Mouse (Mus musculus): ENCODE data around the gene Mindy2.

The Mindy2 gene

DNA sequence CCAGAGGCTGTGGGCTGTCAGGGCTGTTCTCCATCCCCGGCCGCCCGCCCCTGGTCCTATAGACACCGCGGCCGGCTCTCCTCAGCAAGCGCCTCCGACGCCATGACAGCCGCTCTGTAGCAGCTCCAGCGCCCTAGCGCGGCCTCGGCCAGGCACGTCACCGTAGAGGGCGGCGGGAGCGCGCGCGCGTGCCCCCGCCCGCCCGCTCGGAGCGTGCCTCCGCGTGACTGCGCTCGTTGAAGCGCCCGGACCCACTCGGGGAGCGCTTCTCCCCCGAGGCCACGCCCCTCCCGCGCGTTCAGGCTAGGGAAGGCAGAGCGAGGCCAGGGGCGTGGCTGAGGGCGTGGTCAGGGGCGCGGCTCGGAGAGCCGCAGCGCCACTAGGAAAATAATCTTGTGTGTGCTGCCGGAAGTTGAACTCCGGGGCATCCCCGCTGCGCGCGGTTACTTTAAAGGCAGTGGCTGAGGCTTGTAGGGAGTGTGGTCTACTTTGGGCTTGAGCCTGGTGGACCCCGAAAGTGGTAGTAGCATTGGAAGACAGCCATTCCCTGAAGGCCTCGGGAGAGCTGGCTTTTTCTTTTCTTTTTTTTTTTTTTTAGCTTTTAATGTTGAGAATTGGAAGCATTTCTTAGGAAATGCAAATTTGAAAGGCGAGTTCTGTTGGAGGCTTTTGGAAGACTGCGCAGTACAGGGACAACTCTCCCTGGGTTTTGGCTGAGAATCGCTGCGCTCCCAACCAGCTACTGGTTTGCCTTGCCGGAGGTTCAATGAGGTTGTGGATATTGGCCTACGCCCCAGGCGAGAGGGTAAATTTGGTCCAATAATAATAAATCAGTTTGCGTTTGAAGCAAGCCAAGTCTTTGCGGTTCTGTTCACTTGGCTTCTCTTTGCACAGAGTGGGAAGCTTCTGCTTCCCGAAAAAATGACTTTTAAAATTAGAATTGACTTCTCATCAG is at the start of gene Mindy2:
Gene Mindy2, minus strand, starts transcription at position 162 of the 955 bp plus-strand sequence.
- peak; percentile 98 for DNase-seq (ENCODE audit: low read depth, low spot score)

DNA sequence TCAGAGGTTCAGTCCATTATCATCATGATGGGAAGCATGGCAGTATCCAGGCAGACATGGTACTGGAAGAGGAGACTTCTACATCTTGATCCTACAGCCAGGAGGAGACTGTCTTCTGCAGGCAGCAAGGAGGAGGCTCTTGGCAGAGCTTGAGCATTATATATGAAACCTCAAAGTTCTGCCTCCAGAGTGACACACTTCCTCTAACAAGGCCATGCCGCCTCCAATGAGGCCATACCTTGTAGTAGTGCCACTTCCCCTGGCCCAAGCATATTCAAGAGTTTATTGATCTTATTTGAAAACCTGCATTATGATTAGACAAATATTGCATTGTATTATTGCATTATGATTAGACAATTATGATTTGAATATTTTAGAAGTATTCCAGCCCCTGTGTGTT is 49.5 kb upstream of the Mindy2 start:
- DNase-seq (ENCODE audit: low read depth, low spot score), result no peak

DNA sequence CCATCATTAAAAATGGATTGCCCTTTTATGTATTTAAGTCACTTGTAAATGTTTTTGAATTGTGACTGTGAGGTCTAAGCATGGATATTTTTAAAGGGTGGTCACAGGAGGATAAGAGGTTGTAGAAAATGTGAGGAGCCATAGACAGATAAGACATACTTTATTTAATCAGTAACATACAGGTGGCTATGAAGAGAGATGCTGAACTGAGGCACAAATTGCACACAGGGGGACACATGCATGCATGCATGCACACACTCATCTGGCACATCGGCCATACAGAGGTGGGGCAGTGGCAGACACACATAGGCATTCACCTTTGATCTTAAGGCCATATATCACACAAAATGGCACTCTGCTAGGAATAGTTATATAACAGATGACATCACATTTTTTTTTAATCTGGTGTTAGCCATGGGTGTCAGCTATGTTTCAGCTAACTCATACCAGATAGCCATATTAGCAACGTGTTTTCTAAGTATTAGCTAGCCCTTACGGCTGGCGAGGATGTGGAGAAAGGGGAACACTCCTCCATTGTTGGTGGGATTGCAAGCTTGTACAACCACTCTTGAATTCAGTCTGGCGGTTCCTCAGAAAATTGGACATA is 46.7 kb upstream of the Mindy2 start:
- DNase-seq (ENCODE audit: low read depth, low spot score), result no peak

DNA sequence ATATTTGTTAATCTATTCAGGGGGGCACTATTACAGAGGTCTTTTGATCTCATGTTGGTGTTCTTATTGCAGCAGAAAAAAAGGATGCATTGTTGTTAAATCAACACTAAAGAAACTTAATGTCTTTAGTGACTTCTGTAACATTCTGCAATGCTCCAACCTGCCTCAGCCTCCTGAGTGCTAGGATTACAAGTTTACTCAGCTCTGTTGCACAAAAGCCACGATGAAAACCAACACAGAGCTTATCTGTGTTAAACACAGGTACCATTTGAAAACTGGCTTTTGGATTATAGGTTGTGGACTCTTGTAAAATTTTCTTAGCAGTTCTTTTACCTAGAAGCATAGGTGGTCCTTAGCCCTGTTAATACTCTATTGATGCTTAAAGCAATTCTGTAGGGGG is 41.1 kb upstream of the Mindy2 start:
- no peak for DNase-seq (ENCODE audit: low read depth, low spot score)

DNA sequence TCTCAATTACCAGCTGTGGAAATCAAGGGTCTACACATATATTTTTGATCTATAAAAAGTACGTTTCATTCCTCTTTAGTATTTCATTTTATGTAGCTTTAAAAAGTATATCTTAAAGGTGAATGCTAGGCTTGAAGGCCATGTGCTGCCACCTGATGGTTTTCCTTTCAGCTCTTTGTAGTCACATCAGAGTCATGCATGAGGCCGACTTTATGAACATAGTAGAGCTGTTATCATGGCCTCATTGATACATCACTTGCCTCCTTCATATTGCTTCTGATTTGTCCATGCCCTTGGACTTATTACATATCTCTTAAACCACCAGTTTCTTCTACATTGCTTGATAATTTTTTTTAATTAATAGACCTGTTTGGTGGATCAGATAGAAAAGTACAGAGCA is 38.7 kb upstream of the Mindy2 start:
- DNase-seq (ENCODE audit: low read depth, low spot score), result no peak

DNA sequence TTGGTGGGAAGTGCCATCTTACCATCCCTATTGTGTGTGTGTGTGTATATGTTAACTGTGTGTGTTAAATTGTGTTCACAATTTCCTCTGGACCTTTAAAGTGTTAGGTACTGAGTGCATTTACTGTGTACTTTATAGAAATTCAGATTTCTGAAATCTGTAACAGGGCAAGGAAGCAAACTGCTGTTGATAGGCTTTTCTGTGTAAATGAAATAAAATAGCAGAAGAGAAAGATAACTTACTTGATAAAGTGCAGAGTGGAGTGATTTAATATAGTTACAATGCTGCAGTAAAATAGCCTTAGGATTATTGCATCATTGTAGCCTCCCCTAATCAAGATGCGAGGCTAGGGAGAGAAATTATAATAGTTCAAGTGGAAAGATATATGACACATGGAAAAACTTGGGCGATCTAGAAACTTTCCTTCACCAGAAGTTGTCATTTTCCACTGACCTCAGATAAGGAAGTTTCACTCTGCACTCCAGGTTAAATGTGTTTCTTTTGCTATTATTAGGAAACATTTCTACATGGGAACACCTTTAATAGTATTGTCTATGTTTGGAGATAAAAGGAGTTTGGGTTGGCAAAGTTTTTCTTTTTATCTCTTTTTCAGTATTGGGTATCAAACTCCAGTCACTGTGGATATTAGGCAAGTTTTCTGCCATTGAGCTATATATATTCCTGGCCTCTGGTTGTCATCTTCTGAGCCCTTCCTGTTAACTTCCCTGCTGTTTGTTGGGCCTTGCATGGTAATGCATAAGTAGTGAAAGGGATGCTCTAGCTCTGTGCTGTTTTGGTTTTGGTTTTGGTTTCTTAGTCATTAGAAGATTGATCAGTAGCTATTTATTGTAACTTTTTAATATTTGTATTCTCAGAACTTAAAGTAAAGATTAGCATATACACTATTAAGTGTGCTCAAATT is 35.1 kb upstream of the Mindy2 start:
- DNase-seq (ENCODE audit: low read depth, low spot score), result no peak

DNA sequence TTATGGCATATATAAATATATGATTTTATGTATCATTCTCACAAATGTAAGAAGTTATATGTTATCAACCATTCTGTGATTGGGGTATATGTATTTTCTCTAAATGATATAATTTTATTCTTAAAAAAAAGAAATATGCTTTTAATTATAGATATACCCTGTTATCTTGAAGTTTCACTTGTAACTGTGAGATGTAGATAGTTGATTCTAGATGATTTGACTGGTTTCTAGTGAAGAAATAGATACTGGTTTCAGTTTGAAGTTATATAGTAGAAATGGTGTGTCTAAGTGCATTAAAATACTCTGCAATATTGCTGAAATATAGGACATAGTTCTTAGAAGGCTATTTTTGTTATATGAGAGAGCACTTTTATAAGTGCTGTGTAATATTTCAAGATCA is 33.6 kb upstream of the Mindy2 start:
- DNase-seq (ENCODE audit: low read depth, low spot score), result no peak

DNA sequence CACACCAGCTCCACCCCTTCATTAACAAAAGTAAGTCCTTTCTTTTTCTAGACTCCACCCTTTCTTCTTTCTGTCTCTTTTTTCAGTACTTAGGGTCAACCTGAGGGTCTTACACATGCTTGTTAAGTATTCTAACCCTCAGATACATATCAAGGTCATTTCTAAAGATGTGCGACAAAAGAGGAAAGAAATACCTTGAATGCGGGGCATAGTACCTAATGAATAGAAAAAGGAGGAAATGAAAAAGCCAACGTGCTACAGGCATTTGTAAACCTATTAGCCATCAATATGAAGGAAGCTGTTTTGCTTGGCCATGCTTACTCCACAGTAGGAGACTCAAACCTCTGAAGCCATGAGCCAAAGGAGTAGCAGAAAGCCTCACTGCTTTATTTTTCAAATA is 33.0 kb upstream of the Mindy2 start:
- DNase-seq (ENCODE audit: low read depth, low spot score), result no peak

DNA sequence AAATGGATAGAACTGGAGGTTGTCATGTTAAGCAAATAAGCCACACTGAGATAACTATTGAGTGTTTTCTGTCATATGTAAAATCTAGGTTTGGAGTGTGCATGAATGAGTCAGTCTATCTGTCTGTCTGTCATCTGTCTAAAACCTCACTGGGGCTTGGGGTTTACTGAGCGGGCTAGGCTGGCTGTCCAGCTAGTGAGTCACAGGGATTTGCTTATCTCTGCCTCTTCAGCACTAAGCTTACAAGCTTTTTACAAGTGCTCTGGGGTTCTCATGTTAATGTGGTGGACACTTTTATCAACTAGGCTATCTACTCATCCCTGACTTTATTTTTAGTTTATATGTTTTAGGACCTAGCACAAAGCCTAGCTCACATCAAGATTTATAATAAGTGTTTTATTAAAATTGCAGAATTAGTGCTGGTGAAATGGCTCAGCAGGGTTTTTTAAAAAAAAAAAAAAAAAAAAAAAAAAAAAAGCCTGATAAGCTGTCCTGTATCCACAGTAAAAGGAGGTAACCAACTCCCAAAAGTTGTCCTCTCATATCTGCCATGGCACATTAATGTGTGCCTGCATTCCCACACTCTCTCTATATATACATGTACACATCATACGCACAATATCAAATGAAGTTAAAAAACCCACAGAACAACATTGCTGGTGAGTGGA is 31.5 kb upstream of the Mindy2 start:
- DNase-seq (ENCODE audit: low read depth, low spot score), result no peak

DNA sequence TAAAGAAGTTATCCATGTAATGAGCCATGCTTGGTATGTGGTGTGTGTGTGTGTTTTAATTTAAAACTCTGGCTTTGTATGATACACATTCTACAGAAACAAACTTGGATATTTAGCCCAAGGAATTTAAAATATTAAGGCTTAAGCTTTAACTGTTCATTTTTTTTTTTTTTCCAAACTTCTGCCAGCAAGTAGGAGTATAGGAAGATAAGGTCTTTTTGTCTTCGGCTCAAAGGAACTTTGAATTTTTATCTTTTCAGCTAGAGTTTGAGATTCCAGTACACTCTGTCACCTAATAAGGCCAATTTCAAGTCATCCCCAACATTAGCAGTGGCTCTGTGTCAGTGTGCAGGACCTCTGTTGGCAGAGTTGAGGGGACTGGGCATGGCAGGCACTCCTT is 25.2 kb upstream of the Mindy2 start:
- no peak for DNase-seq (ENCODE audit: low read depth, low spot score)

DNA sequence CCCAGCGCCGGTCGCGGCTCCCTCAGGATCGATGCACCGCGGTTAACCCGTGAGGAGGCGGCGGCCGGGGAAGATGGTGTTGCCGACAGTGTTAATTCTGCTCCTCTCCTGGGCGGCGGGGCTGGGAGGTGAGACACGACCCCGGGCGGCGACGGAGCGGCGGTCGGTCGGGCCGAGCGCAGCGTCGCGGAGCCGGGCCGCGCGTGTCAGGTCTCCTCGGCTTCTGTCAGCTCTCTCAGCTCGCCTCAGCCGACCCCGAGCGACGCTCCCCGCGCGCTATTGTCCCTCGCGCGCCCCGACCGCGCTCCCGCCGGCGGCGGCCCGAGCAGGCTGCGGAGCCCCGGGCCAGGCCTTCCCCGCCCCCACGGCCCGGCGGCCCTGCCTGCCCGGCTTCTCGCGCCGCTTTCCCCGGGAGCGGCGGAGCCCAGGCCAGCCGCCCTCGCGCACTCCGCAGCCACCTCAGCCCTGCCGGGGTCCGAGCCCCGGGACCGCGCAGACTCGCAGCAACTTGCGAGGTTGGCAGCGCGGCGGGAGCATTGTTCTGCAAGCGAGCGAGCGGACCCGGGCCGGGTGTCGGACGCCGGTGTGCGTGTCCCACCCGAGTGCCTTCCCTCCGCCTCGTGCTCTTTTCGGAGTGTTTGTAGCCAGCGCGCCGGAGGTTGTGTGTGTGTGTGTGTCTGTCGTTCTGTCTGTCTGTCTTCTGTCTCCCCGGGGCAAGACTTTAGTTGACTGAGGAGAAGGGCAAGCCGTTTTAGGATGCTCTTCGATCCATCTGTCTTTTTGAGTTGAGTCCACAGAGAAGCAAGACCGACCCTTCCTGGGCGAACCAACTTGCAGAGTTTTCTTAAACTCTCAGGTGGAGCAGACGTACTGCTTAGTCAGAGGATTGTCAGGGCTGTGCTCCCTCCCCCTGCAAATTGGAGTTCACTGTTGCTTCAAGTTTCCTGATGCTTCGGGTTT is 22.4 kb upstream of the Mindy2 start:
- DNase-seq (ENCODE audit: low read depth, low spot score), result no peak

DNA sequence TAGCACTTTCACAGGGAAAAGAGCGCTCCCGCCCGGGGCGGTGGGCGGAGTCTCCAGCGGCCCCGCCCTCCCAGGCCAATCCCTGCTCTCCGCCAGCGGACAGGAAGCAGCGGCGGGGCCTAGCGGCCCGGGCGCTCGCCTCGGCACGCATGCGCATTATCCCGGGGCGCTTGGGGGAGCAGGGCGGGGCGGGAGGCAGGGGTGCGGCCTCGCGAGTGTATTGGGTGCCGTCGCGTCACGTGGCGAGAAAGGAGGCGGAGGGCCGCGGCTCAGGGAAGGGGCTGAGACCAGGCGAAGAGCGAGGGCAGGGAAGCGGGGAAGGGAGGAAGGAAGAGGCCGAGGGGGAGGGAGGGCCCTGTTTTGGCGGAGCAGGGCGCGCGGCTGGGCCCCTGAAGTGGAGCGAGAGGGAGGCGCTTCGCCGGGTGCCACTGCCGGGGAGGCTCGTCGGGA is 21.7 kb upstream of the Mindy2 start, which contains the start of gene Adam10:
Gene Adam10, plus strand, starts transcription at position 316 of the 450 bp plus-strand sequence.
- DNase-seq (ENCODE audit: low read depth, low spot score), result peak; percentile 96

DNA sequence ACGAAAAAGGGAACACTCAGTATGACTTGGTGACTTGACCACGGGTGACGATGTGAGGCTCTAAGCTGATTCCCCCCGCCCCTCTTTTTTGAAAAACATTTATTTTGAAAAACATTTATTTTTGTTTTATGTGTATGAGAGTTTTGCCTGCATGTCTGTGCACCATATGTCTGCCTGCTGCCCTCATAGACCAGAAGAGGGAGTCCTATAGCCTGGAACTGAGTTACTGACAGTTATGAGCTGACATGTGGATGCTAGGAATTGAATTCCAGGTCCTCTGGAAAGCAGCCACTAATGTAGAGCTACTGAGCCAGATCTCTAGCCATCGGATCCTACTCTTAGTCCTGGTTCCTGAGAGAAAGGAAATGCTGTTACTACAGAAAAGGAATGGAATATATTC is 19.0 kb upstream of the Mindy2 start:
- no peak for DNase-seq (ENCODE audit: low read depth, low spot score)

DNA sequence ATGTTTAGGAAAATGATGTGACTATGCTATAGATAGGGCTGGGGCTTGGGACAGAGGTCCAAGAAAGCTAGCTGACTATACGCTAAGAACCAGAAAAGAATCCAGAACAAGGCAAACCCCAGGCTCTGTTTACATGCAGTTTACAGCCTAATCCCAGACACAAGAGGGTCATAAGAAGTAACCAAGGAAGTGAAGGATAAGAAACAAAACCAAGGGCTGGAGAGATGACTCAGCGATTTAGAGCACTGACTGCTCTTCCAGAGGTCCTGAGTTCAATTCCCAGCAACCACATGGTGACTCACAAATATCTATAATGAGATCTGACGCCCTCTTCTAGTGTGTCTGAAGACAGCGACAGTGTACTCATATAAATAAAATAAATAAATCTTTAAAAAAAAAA is 18.1 kb upstream of the Mindy2 start:
- DNase-seq (ENCODE audit: low read depth, low spot score), result no peak

DNA sequence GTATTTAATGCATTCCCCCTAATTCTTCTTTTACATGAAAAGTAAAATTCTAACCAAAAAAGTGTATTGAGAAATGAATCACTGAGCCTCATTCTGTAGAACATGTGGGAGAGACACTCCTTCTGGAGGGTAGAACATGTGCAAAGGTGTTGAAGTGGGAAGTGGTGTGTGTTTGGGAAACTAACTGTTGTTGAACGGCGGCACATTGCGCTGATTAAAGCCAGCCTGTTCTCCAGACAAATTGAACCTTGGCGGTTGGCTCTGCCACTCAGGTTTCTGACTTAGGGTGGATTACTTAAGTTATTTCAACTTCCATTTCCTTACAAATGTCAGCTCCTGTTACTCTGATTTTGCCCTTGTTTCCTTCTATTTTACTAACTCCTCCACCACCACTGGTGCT is 16.7 kb upstream of the Mindy2 start:
- no peak for DNase-seq (ENCODE audit: low read depth, low spot score)

DNA sequence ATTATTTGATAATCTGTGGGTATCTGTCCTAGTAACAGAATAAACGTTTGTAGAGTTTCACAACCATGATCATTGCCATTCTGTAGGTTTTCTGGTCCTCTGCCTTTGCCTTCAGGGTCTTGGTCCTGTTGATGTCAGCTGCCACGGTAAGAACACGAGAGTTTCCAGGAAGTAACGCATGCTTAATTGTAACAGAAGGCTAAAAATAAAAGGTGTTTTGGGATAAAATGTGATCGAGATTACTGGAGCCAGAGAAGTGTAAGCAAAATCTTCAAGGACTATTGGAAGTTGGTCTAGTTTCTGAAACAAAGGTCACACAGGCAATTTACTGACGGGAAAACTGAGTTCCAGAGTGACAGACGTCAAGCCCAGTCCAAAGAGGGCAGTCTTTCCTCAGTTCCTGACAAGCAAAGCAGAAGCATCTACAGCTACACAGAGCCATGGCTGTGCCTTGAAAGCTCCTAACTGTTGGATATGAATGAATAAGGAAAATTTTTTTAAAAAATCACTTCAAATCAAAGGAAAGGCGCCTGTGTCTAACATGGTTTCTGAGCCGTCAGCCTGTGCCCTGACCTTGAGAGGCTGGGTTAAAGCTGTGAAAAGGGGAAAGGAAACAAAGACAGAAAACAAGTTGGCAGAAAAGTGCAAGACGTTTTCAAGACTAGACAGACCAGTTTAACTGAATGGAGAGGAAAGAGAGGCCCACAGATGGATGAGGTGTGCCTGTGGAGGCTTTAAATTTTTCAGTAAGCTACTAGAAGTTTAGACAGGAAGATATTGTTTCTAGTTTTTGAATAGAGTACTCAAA is 15.0 kb upstream of the Mindy2 start:
- no peak for DNase-seq (ENCODE audit: low read depth, low spot score)

DNA sequence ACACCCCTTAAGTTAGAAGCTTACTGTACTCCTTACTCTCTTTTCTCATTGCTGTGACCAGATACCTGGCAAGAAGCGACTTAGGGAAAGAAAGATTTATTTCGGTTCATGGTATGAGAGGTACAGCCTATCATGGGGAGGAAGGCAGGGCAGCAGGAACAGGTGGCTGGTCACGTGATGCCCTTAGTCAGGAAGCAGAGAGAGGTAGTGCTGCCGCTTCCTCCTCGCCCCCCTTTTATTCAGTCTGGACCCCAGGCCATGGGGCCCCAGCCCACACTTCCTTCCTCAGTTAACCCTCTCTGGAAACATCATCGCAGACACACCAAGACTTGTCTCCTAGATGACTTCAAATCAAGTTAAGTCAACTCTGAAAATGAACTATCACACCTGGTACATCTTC is 14.3 kb upstream of the Mindy2 start:
- no peak for DNase-seq (ENCODE audit: low read depth, low spot score)

DNA sequence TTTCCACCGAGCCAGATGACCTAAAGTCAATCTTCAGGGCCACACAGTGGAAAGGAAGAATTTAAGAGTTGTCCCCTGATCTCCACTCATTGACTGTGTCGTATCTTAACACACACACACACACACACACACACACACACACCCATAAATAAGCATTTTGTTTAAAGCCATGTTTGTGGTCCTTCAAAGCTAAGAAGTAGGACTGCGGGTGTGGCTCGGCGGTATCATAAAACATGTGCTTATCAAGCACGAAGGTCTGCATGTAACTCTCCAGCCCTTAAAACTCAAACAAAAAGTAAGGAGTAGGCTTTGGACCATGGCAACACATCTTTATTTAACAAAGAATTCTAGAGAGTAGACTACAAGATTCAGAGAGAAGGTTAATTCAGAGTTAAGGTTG is 13.4 kb upstream of the Mindy2 start:
- DNase-seq (ENCODE audit: low read depth, low spot score), result no peak

DNA sequence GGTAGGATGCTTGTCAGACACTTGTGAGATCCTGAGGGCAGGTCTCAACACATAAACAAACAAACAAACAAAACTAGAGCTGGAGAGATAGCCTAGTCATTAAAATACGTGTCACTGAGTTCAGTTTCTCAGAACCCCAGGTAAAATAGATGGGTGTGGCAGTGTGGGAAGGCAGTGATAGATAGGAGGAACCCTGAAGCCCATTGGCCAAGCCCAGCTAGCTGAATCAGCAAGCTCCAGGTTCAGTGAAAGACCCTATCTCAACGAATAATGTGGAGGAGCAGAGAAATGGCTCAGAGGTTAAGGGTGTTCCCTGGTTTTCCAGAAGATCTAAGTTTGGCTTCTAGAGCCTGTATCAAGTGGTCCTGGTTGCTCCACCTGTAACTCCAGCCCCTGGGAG is 12.2 kb upstream of the Mindy2 start:
- no peak for DNase-seq (ENCODE audit: low read depth, low spot score)

Measured in retina, adult 2 months (tissue).